Mouse (Mus musculus) brain, embryonic 14.5 days (tissue): ENCODE measurements around the gene Hsd3b5.

Source experiments
- CTCF ChIP-seq: fragments of 200-500 bp; IDR thresholded peaks from 2 replicates; pipeline ENCODE4 v1.5.1; 2012; ENCODE audit warnings: inconsistent platforms, mild to moderate bottlenecking, moderate library complexity, borderline replicate concordance; ENCODE audit not compliant: insufficient read depth, insufficient read length; ENCODE audit errors: extremely low read depth
- POLR2A ChIP-seq: fragments of 200-500 bp; IDR thresholded peaks from 2 replicates; pipeline ENCODE4 v1.6.1; 2012; ENCODE audit warnings: mild to moderate bottlenecking, inconsistent platforms, borderline replicate concordance; ENCODE audit not compliant: poor library complexity, insufficient read depth, insufficient read length, severe bottlenecking; ENCODE audit errors: extremely low read depth

DNA sequence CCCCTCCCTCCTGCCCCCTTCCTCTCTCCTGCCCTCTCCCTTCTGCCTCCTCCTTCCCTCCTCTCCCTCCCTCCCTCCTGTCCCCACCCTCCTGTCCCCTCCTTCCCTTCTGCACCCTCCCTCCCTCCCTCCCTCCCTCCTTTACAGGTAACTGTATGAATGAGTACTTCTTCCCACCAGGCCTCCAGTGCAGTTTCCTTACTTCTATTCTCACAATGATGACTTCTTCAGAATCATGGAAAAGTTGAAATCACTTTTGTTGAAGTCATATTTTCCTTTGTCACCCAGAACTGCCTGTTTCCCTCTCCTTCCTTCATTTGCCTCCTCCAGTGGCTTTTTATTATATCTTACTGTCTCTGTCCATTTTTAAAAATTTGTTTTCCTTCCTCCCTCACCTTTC is 16.1 kb downstream of the Hsd3b5 start:
- TF ChIP-seq CTCF = no peak
- no peak for TF ChIP-seq POLR2A
